Mouse (Mus musculus): Measurements from ENCODE around the gene Mrpl20. TPM values are rescaled to one million over a fixed set of nuclear protein-coding genes. Genes with fewer than 3 reads are reported as not detected.

Gene Mrpl20
- total RNA-seq, 2 experiments from 2014 or later = 82.7 to 84.8 TPM

- Histone ChIP-seq H3K4me3 (peak overlapping the region; percentile 77), H3K27ac (no peak overlapping the region; the same call in 1 of the 2 replicates)
- intact Hi-C loops (cut with DNase I) = no loop called here
- no peak for TF ChIP-seq CTCF (IDR thresholded peaks at IDR 0.05)
- DNase-seq (ENCODE audit: extremely low spot score in 1 of 2, low spot score in 2 of 2) = no peak
Observed at GRCm38 (mm10) chr4:155848434-155849095, 45.9 kb downstream of the Mrpl20 start.

- Histone ChIP-seq H3K27ac (no peak overlapping the region), H3K4me3 (no peak overlapping the region)
- no peak for DNase-seq (ENCODE audit: extremely low spot score in 1 of 2, low spot score in 2 of 2)
- intact Hi-C loops (cut with DNase I) = no loop called here
- no peak for TF ChIP-seq CTCF (IDR thresholded peaks at IDR 0.05)
Observed at GRCm38 (mm10) chr4:155849391-155849790, 46.7 kb downstream of the Mrpl20 start.

GRCm38 (mm10) chr4:155849792-155850451, 47.2 kb downstream of the Mrpl20 start:
- intact Hi-C loops (cut with DNase I) = no loop called here
- Histone ChIP-seq H3K4me3 (no peak overlapping the region), H3K27ac (no peak overlapping the region)
- no peak for TF ChIP-seq CTCF (IDR thresholded peaks at IDR 0.05)
- DNase-seq (ENCODE audit: extremely low spot score in 1 of 2, low spot score in 2 of 2) = no peak

DNA sequence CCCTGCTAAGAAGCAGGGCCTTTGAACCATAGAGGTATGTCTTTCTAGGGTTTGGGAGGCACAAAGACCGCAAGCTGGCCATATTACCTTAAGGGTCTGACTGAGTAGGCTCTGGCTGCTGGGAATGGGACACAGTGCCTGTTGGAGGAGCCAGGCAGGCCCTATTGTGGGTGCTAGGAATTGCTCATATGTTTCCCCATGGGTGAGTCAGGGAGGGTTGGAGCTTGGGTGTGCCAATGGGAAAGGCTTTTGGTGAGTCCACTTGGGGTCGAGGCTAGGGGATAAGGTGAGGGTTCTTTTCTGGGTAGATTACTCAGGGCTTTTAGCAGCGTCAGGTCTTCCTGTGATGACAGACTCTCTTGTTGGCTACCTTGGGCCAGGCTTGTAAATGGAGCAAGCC, 48.7 kb downstream of the Mrpl20 start:
- DNase-seq (ENCODE audit: extremely low spot score in 1 of 2, low spot score in 2 of 2) = no peak
- TF ChIP-seq CTCF (IDR thresholded peaks at IDR 0.05) = no peak
- Histone ChIP-seq H3K4me3 (no peak overlapping the region), H3K27ac (no peak overlapping the region)
- intact Hi-C loops (cut with DNase I) = no loop called here

GRCm38 (mm10) chr4:155851951-155852411, 49.3 kb downstream of the Mrpl20 start:
- no peak overlapping the region for H3K4me3 ChIP-seq
- DNase-seq (ENCODE audit: extremely low spot score in 1 of 2, low spot score in 2 of 2) = no peak
- intact Hi-C loops (cut with DNase I) = no loop called here
- H3K27ac ChIP-seq = no peak overlapping the region
- TF ChIP-seq CTCF (IDR thresholded peaks at IDR 0.05) = no peak

DNA sequence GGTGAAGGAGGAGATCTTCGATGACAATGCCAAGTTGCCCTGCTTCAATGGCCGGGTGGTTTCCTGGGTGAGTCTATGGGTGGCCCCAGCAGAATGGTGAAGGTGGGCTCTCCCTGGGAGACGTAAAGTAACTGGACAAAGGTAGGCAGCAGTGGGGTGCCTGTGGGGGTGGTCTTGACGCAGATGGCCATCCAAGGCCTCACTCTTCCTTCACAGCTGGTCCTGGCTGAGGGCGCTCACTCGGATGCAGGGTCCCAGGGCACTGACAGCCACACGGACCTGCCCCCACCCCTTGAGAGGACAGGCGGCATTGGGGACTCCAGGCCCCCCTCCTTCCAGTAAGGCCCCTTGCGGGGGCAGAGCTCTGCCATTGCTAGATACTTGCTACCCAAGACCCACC, 50.7 kb downstream of the Mrpl20 start:
- DNase-seq (ENCODE audit: extremely low spot score in 1 of 2, low spot score in 2 of 2) = no peak
- H3K27ac ChIP-seq = no peak overlapping the region
- intact Hi-C loops (cut with DNase I) = no loop called here
- no peak for TF ChIP-seq CTCF (IDR thresholded peaks at IDR 0.05)
- no peak overlapping the region for H3K4me3 ChIP-seq

- H3K27ac ChIP-seq = no peak overlapping the region
- intact Hi-C loops (cut with DNase I) = no loop called here
- no peak for DNase-seq (ENCODE audit: extremely low spot score in 1 of 2, low spot score in 2 of 2)
- no peak overlapping the region for H3K4me3 ChIP-seq
- no peak for TF ChIP-seq CTCF (IDR thresholded peaks at IDR 0.05)
Observed at GRCm38 (mm10) chr4:155854991-155855390, 52.3 kb downstream of the Mrpl20 start.

DNA sequence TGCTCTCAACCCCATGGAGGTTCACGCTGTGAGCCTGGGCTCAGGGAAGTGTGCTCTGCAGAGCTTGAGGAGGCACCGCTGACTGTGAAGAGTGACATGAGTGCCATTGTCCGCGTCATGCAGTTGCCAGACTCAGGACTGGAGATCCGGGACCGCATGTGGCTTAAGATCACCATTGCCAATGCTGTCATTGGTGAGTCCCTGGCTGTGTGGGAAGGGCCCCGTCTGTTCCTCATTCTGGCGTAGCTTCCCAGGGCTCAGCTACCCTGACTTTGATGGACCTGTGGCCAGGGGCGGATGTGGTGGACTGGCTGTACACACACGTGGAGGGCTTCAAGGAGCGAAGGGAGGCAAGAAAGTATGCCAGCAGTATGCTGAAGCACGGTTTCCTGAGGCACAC, 53.4 kb downstream of the Mrpl20 start:
- no peak for DNase-seq (ENCODE audit: extremely low spot score in 1 of 2, low spot score in 2 of 2)
- intact Hi-C loops (cut with DNase I) = no loop called here
- H3K27ac ChIP-seq = no peak overlapping the region
- no peak overlapping the region for H3K4me3 ChIP-seq
- no peak for TF ChIP-seq CTCF (IDR thresholded peaks at IDR 0.05)

- TF ChIP-seq CTCF (IDR thresholded peaks at IDR 0.05) = no peak
- Histone ChIP-seq H3K27ac (no peak overlapping the region), H3K4me3 (no peak overlapping the region)
- DNase-seq (ENCODE audit: extremely low spot score in 1 of 2, low spot score in 2 of 2) = no peak
- intact Hi-C loops (cut with DNase I) = no loop called here
Observed at GRCm38 (mm10) chr4:155856881-155857280, 54.2 kb downstream of the Mrpl20 start.

- intact Hi-C loops (cut with DNase I) = no loop called here
- Histone ChIP-seq H3K27ac (no peak overlapping the region), H3K4me3 (no peak overlapping the region)
- DNase-seq (ENCODE audit: extremely low spot score in 1 of 2, low spot score in 2 of 2) = peak in 1 of 2 experiments; percentile 15
- no peak for TF ChIP-seq CTCF (IDR thresholded peaks at IDR 0.05)
Observed at GRCm38 (mm10) chr4:155859318-155859717, 56.6 kb downstream of the Mrpl20 start.

Small RNA genes within 50 kb of the gene (microRNA-seq; reads per million reads assigned to microRNA genes)
- gene Gm27743 = 0 reads per million in 2 experiments

Other genes starting within 250 kb of the Mrpl20 start
- gene Nadk, start 240.5 kb upstream of the Mrpl20 start, total RNA-seq (2021) = 10 to 100 TPM; 55.9 to 58.2 TPM
- 10 to 100 TPM; 47.3 to 50.5 TPM for gene Slc35e2, start 201.5 kb upstream of the Mrpl20 start, total RNA-seq (2021)
- 10 to 100 TPM; 46.8 to 56.0 TPM for gene Cdk11b, start 178.0 kb upstream of the Mrpl20 start, total RNA-seq (2021)
- gene Gm10563, start 157.5 kb upstream of the Mrpl20 start, total RNA-seq (2021) = not detected
- 1 to 10 TPM; 4.1 to 5.4 TPM for gene Mmp23, start 149.5 kb upstream of the Mrpl20 start, total RNA-seq (2021)
- gene Mib2, start 133.7 kb upstream of the Mrpl20 start, total RNA-seq (2021) = 100 to 1,000 TPM; 133 to 140 TPM
- 10 to 100 TPM; 26.2 to 33.4 TPM for gene Fndc10, start 108.5 kb upstream of the Mrpl20 start, total RNA-seq (2021)
- gene Ssu72, start 98.1 kb upstream of the Mrpl20 start, total RNA-seq (2021) = 10 to 100 TPM; 89.2 to 98.0 TPM
- gene Tmem240, start 68.1 kb upstream of the Mrpl20 start, total RNA-seq (2021) = 10 to 100 TPM; 54.0 to 57.0 TPM
- 10 to 100 TPM; 53.0 to 58.8 TPM for gene Atad3a, start 41.8 kb upstream of the Mrpl20 start, total RNA-seq (2021)
- 10 to 100 TPM; 13.6 to 15.9 TPM for gene Vwa1, start 28.2 kb upstream of the Mrpl20 start, total RNA-seq (2021)
- 10 to 100 TPM; 16.4 to 16.8 TPM for gene Tmem88b, start 17.0 kb upstream of the Mrpl20 start, total RNA-seq (2021)
- under 1 TPM in 1 of 2 experiments, not detected in 1; 0.29 TPM for gene Ankrd65, start 12.4 kb upstream of the Mrpl20 start, total RNA-seq (2021)
- gene Ccnl2, start 9.6 kb downstream of the Mrpl20 start, total RNA-seq (2021) = 10 to 100 TPM; 74.8 to 83.4 TPM
- gene Aurkaip1, start 28.4 kb downstream of the Mrpl20 start, total RNA-seq (2021) = 100 to 1,000 TPM in 1 of 2 experiments, 10 to 100 TPM in 1; 98.5 to 101 TPM
- 1 to 10 TPM; 5.9 to 8.0 TPM for gene Mxra8, start 36.8 kb downstream of the Mrpl20 start, total RNA-seq (2021)
- gene Dvl1, start 44.5 kb downstream of the Mrpl20 start, total RNA-seq (2021) = 10 to 100 TPM; 94.0 to 96.3 TPM
- under 1 TPM; 0.23 to 0.30 TPM for gene Tas1r3, start 60.5 kb downstream of the Mrpl20 start, total RNA-seq (2021)
- 10 to 100 TPM; 21.7 to 28.9 TPM for gene Cptp, start 66.6 kb downstream of the Mrpl20 start, total RNA-seq (2021)
- 10 to 100 TPM; 37.3 to 41.1 TPM for gene Ints11, start 66.7 kb downstream of the Mrpl20 start, total RNA-seq (2021)
- gene Pusl1, start 88.9 kb downstream of the Mrpl20 start, total RNA-seq (2021) = 10 to 100 TPM; 55.0 to 61.2 TPM
- gene Acap3, start 88.9 kb downstream of the Mrpl20 start, total RNA-seq (2021) = 100 to 1,000 TPM; 139 to 152 TPM
- 10 to 100 TPM; 70.3 to 80.5 TPM for gene Ube2j2, start 141.0 kb downstream of the Mrpl20 start, total RNA-seq (2021)
- gene C1qtnf12, start 159.4 kb downstream of the Mrpl20 start, total RNA-seq (2021) = 10 to 100 TPM; 18.9 to 19.7 TPM
- gene B3galt6, start 189.8 kb downstream of the Mrpl20 start, total RNA-seq (2021) = 10 to 100 TPM in 1 of 2 experiments, 1 to 10 TPM in 1; 9.1 to 10.8 TPM
- 100 to 1,000 TPM; 187 to 193 TPM for gene Sdf4, start 190.0 kb downstream of the Mrpl20 start, total RNA-seq (2021)
- gene Tnfrsf4, start 211.0 kb downstream of the Mrpl20 start, total RNA-seq (2021) = 1 to 10 TPM; 1.7 to 2.4 TPM
- not detected for gene Tnfrsf18, start 223.3 kb downstream of the Mrpl20 start, total RNA-seq (2021)

Data from left cerebral cortex, adult 2 months (tissue).